Mouse (Mus musculus): ENCODE measurements around the gene Vmn1r81. TPM values are rescaled to one million over a fixed set of nuclear protein-coding genes. Genes with fewer than 3 reads are reported as not detected.

Gene Vmn1r81
- polyA plus RNA-seq (2015; fragmentation: Nextera tagmentation; extraction: Ambion mirVana) = not detected in 2 replicates

DNA sequence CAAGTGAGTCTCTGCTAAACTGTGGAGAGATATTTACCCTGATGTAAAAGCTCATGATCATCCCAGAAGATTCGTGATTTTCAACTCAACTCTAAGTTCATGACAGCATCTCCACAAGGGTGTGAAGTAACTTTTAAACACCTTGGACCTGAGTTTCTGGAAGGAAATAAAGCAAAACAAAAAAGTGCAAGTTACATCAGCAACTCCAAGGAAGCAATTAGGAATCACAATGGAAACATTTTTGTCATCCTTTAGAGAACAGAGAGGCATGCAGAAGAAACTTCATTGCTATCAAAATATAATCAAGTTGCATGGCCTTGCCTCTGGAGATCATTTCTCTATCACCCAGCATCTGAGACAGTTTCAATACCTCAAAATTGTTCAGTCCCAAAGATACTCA, at the start of gene Vmn1r81:
Vmn1r81 (minus strand) TSS at position 101 of the 400 bp plus-strand sequence.
- no peaks in the 10 kb centered on the region for H3K27me3 ChIP-seq (replicated peaks)
- H3K4me3 ChIP-seq = no peak within 1 kb of the TSS
- H3K36me3 ChIP-seq (replicated peaks) = no peaks in the 10 kb centered on the region
- peaks cover 3% of the 10 kb centered on the region for H3K9me3 ChIP-seq
- H3K4me1 ChIP-seq = no peaks in the 10 kb centered on the region
- ATAC-seq (replicated peaks) = no peak
- no peak within 1 kb of the TSS for H3K9ac ChIP-seq
- H3K4me2 ChIP-seq = no peak within 1 kb of the TSS
- H3K27ac ChIP-seq = no peak within 1 kb of the TSS
- 69% methylated on average over 1 of the region's 1 CpGs for WGBS

DNA sequence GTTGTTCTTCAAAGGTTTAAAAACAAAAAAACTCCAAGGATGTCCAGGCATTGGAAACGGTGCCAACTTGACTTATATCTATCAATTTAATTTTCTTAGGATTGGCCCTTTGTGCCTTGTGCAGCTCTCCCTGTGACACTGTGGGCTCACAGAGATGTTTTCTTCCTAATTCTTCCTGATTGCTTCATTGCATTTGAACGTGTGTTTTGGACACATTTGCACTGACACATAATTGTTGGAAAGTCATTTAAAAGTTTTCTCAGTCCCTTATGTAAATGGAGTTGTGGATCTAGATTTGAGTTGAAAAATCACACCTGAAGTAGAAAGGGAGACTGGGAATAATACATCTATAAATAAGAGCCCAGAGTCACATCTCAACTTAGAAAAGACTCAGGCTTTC, 32.1 kb upstream of the Vmn1r81 start, which contains the start of gene Vmn1r82:
Vmn1r82 (plus strand) TSS at position 301 of the 400 bp plus-strand sequence.
- 63% methylated on average over 2 of the region's 2 CpGs for WGBS
- Histone ChIP-seq H3K27me3 (replicated peaks) (no peaks in the 10 kb centered on the region), H3K4me3 (no peak within 1 kb of the TSS), H3K4me1 (no peaks in the 10 kb centered on the region), H3K36me3 (replicated peaks) (no peaks in the 10 kb centered on the region), H3K4me2 (no peak within 1 kb of the TSS), H3K9ac (no peak within 1 kb of the TSS), H3K9me3 (peaks cover 18% of the 10 kb centered on the region; the same call in 1 of the 2 replicates), H3K27ac (no peak within 1 kb of the TSS)
- ATAC-seq (replicated peaks) = no peak

- Histone ChIP-seq H3K4me3 (no peak overlapping the region), H3K4me2 (no peak overlapping the region), H3K4me1 (no peaks in the 10 kb centered on the region), H3K27me3 (replicated peaks) (no peaks in the 10 kb centered on the region), H3K36me3 (replicated peaks) (no peaks in the 10 kb centered on the region), H3K9ac (no peak overlapping the region), H3K9me3 (peaks cover 7% of the 10 kb centered on the region; the same call in 1 of the 2 replicates), H3K27ac (no peak overlapping the region)
- WGBS = 52% methylated on average over 2 of the region's 2 CpGs
- ATAC-seq (replicated peaks) = no peak
Observed at GRCm38 (mm10) chr7:12204141-12204540, 63.9 kb downstream of the Vmn1r81 start.

Other genes starting within 250 kb of the Vmn1r81 start
- not detected in 2 replicates for gene Vmn1r77, start 231.5 kb downstream of the Vmn1r81 start, polyA plus RNA-seq (2015; fragmentation: Nextera tagmentation; extraction: Ambion mirVana)
- gene Vmn1r78, start 118.0 kb downstream of the Vmn1r81 start, polyA plus RNA-seq (2015; fragmentation: Nextera tagmentation; extraction: Ambion mirVana) = not detected in 2 replicates
- not detected in 2 replicates for gene Vmn1r79, start 97.0 kb downstream of the Vmn1r81 start, polyA plus RNA-seq (2015; fragmentation: Nextera tagmentation; extraction: Ambion mirVana)
- not detected in 2 replicates for gene Vmn1r80, start 79.0 kb downstream of the Vmn1r81 start, polyA plus RNA-seq (2015; fragmentation: Nextera tagmentation; extraction: Ambion mirVana)
- gene Vmn1r82, start 32.2 kb upstream of the Vmn1r81 start, polyA plus RNA-seq (2015; fragmentation: Nextera tagmentation; extraction: Ambion mirVana) = not detected in 2 replicates
- not detected in 2 replicates for gene Vmn1r83, start 61.2 kb upstream of the Vmn1r81 start, polyA plus RNA-seq (2015; fragmentation: Nextera tagmentation; extraction: Ambion mirVana)
- gene Vmn1r84, start 101.0 kb upstream of the Vmn1r81 start, polyA plus RNA-seq (2015; fragmentation: Nextera tagmentation; extraction: Ambion mirVana) = not detected in 2 replicates
- gene Zfp551, start 154.5 kb upstream of the Vmn1r81 start, polyA plus RNA-seq (2015; fragmentation: Nextera tagmentation; extraction: Ambion mirVana) = 11.8 and 12.3 TPM in 2 replicates
- 45.6 and 48.4 TPM in 2 replicates for gene Zfp606, start 210.0 kb upstream of the Vmn1r81 start, polyA plus RNA-seq (2015; fragmentation: Nextera tagmentation; extraction: Ambion mirVana)
- not detected in 2 replicates for gene 2900092C05Rik, start 244.2 kb upstream of the Vmn1r81 start, polyA plus RNA-seq (2015; fragmentation: Nextera tagmentation; extraction: Ambion mirVana)